Mouse (Mus musculus) G1E-ER4 (cell line): Measurements from ENCODE around the gene Olfr465-ps1. TPM values are rescaled to one million over a fixed set of nuclear protein-coding genes. Genes with fewer than 3 reads are reported as not detected.

ENCODE experiments used
- GATA1 ChIP-seq: IDR thresholded peaks from one replicate; pipeline ENCODE4 v1.8.0; 2012; ENCODE audit warnings: low read length, inconsistent platforms
- polyA plus RNA-seq: library from polyadenylated mRNA; stranded (reverse); fragments of >175 nt; gene quantifications from 2 replicates; pipeline ENCODE4 v1.2.3, GENCODE M21; 2012

The Olfr465-ps1 gene
- polyA plus RNA-seq: not detected in 2 replicates

DNA sequence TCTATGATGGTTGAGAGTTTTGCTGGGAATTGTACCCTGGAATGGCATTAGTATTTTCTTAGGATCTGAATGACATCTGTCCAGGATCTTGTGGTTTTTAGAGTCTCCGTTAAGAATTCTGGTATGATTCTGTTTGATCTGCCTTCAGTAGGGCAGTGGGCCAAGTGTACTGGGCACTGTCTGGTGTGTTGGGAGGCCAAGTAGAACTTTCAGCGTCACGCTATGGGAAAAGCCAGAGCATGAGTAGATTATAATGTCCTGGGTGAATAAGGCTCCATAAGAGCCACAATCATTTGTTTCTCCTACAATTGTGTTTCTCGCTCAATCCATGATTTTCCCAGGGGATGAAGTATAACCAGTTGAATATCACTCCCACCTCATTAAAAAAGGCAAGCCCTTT is at the start of gene Olfr465-ps1:
Gene Olfr465-ps1 (plus strand): TSS at position 301 of the 400 bp plus-strand sequence.
- TF ChIP-seq GATA1: no peak

DNA sequence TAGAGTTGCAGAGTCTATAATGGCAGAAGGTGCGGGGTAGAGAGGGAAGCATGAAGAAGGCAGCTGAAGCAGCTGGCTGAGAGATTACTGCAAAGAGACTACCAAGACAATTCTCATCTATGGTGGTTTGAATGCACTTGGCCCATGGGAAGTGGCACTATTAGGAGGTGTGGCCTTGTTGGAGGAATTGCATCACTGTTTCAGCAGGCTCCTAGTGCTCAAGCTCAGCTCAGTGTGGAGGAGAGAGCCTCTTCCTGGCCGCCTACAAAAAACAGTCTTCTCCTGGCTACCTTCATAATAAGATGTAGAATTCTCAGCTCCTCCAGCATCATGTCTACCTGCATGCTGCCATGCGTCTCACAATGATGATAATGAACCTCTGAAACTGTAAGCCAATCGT is 42.0 kb upstream of the Olfr465-ps1 start:
- TF ChIP-seq GATA1: no peak

DNA sequence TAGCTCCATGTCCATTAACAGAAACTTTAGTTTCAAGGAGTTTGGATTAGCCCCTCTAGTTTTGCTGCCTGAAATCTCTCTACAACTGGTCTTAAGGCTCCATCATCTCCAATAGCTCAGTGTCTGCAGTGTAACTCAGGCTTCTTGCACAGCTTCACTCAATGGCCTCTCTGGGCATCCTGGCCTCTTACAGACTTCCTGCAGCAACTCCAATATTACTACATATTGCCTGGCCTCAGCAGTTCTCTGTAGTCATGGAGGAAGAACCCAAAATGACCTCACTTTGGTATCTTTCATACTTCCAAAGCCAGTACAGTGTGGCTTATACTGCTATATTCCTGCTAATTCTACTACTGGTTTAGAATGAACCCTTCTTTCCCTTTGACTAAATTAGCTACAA is 40.9 kb upstream of the Olfr465-ps1 start:
- no peak for TF ChIP-seq GATA1

DNA sequence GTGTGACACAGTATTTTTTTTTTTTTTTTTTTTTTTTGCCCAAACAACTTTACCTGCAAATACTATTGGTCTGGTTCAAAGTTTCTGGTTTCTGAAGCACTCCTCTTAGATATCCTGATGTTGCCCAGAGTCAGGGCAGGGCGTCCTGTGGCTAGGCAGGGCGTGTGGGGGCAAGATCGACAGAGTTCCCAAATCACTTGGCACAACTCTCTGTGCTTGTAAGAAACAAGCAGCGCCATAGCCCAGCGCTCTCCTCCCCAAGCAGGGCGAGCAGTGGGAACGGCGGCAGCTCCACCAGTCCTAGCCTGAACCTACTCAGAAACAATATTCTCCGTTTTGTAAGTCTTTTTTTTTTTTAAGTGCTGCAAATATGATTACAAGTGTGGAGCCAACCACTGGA is 37.2 kb upstream of the Olfr465-ps1 start:
- no peak for TF ChIP-seq GATA1

DNA sequence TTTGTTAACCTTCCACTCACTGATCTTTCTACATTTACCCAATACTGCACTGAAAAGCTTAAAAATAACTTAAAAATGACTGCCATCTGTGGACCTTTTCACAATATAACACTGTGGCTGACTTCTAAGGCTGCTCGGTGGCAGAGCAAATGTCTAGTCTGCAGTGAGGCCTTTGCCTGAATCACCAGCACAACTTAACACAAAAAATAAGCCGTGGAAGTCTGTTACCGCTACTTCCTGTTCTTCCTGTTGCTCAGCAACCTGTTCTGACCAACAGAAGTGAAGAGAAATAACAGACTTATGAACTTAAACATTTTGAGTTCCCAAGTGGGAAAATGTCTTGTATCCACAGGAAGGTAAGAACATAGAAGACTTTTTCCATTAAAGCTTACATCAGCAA is 36.7 kb upstream of the Olfr465-ps1 start:
- TF ChIP-seq GATA1: no peak

DNA sequence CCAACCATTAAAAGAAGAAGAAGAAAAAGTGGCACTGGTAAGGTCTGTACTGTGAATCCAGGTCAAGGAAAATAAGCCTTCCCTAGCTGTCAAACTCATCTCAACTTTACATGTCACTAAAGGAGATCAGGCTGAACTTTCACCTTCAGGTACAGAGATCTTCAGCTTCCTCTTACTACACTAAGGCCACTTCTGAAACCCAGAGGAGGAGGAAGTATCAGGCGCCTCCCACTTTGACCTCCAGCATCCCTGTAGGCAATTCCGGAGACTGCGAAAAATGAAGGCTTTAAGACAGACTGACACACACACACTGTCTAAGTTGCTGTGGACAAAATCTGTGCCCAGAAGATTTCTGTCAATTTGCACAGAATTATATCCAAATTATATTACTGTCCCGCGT is 25.9 kb upstream of the Olfr465-ps1 start:
- no peak for TF ChIP-seq GATA1

DNA sequence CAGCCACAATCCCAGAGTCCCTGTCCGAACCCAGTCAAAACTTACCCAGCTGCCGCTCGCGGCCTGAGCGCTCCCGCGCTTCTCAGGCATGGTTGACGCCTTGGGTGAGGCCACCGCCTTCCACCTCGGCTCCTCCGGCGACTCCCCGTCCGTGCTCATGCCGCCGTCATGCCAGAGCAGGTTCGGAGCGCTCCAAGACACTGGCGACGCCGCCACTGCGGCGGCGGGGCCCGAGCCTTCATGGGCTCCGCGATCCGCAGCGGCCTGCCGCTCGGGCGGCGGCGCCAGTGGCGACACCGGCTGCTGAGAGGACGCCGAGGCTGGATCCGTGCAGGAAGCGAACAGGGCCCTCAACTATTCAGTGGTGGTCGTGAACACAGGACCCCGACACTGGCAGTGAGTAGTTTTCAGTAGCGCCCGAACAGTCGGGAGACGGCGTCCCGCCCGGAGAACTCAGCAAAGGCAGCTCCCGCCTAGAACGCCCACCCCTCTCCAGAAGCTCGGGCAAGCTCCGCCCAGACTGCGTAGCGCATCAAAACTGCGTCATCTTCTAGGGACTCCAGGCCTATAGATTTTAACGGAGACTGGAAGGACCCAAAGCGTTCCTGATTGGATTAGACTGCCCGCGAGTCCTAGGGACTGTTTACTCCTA is 25.3 kb upstream of the Olfr465-ps1 start, which contains the start of gene Mfsd14b:
Gene Mfsd14b (minus strand): TSS at position 517 of the 652 bp plus-strand sequence.
- TF ChIP-seq GATA1: no peak

DNA sequence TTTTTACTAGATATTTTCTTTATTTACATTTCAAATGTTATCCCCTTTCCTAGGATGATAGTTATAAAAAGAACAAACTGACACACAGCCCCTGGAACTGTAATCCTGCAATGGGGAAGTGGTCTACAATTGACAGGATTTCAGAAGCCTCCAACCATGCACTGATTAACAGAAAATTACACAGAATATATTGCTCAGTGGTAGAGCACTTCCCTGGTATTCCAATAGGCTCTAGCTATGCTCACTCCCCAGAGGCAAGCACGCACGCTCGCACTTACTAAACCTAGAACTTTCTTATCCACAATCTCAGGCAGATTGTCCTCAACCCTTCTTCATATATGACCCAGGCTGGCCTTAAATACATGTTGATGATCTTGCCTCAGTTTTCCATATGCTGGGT is 24.6 kb upstream of the Olfr465-ps1 start:
- no peak for TF ChIP-seq GATA1

DNA sequence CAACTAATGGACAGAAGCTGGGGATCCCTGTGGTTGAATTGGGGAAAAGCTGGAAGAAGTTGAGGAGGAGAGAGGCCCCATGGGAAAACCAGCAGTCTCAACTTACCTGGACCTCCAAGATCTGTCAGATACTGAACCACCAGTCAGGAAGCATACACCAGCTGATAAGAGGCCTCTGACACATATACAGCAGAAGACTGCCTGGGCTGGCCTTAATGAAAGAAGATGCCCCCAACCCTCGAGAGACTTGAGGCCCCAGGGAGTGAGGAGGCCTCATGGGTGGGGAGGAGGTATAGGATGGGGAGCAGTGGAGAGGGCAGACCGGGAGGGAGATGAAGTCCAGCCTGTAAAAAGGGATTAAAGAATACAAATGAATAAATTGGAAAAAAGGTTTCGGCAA is 16.9 kb upstream of the Olfr465-ps1 start:
- TF ChIP-seq GATA1: no peak

DNA sequence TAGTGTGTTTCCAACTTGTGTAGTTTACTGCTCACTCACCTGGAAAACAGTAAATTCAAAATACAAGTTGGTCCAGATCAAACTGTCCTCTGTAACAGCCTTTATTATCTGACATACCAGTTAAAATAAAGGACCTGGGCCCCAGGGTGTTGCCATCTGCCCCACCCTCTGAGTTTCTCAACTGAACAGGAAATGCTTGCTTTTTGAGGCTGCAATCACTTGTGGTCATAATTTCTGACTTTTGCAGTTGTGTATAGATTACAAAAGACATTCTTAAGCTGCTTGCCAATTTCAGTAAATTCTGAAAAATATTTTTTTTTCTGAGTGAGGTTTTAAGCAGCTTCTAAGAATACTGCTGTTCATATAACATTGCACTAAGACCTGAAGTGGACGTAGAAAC is 15.8 kb upstream of the Olfr465-ps1 start:
- no peak for TF ChIP-seq GATA1

DNA sequence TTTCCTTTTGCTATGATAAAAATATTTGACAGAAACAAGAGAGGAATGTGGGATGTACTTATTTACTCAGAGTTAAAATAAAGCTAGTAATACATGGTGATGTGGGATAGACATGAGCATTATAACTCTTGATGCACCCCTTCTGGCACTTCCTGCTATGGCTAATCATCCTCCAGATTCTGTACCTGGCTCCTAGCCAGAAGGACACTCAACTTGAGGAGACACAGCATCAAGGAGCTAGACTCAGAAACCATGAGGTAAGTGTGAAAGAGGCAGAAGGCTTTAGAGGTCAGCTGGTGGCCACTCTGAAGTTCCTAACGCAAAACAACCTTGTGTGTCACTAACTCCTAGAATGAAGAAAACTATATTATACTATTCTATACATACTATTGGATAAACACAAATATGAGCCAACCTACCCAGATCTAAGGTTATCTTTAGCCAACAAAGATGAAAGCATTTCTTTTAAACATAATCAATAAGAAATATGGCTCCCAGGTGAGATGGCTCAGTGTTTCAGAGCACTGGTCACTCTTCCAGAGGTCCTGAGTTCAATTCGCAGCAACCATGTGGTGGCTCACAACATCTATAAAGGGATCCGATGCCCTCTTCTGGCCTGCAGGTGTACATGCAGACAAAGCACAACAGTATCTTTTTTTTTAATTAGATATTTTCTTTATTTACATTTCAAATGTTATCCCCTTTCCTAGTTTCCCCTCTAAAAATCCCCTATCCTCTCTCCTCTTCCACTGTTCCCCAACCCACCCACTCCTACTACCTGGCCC is 10.6 kb upstream of the Olfr465-ps1 start:
- no peak for TF ChIP-seq GATA1

DNA sequence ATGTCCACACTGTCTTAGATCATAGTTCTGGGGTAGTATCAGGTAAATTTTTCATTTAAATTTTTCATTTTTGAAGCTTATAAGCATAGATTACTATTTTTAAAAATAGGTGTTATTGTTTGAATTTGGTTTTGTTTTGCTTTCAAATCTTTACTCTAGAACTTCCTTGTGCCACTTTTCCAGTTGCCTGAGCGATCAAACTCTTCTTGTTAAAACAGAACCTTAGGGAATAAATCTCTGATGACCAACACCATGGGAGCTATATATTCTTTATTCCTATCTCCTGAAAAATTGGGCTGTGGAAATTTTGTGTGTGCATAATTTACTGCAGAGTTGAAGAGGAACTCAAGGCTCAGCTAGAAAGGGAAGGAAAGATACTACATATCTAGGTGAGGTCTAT is 12.1 kb downstream of the Olfr465-ps1 start, which contains the start of gene Olfr466:
Gene Olfr466 (plus strand): TSS at position 301 of the 400 bp plus-strand sequence.
- no peak for TF ChIP-seq GATA1

DNA sequence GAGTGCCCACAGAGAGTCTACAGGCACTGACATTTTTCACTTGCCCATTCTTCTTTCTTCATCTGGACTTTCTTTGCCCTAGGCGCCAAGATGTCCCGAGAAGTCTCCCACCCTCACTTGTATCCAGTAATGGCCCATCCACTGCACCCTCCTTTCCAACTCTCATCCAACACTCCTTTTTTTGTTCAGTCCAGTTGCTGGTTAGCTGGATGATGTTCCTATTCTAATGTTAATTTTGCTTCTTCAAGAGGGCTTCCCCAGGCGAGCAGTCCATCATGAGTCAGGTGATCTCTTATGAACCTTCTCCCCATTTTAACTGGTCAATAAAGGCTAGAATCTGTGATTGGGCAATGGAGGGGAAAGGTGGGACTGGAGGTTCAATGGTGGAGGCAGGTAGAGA is 36.2 kb downstream of the Olfr465-ps1 start:
- TF ChIP-seq GATA1: no peak

DNA sequence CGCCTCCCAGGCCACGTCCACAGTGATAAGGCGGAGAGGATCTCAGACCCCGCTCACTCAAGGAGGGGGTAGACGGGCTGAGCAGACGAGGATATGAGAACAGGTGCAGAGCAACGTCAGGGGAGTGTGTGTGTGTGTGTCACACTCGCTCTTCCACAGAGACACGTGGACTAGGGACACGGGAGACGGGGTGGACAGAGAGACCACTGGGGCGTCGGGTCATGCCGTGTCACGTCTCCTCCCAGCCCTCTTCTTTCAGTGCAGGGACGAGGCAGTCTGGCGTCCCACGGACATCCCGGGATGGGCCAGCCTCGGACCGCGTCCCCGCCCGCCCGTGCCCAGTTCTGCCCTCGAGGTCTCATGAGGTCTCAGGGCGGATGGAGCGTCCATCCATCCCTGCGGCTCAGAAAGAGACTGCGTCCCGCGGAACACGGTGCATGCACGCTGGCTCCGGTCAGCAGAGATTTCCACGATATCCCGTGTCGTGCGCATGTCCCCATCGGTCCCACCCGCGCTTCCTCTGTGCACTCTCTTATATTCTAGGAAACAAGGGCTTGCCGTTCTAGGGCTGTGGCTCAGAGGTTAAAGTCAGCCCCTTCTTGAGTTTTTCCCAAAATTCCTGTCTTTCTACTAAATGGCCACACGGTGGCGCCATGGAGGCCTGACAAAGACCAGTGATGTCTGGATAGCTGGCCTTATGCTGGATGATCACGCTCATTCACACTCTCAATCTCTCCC is 38.0 kb downstream of the Olfr465-ps1 start:
- no peak for TF ChIP-seq GATA1

DNA sequence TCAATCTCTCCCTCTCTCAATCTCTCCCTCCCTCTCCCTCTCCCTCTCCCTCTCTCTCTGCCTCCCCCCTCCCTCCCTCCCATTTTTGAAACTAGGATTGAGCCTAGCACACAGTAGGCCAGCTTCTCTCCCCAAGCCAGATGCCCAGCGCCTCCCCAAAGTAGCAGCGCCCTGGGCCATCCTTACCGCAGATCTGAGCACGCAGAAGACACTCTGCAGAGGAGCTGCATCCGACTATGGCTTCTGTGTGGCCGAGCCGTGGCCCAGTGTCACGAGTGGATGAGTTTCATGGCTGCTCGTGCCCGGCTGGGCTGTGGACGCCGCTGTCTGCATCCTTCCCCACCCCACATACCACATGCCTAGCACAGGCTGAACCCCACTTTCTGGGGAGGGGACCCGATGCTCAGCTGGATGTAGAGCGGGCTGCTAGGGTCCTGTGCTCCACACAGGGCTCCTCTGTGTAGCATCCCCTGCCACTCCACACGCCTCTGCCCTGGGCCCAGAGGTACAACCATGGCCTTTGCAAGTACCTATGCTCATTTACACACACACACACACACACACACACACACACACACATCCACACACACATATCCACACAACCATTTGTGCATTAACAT is 38.7 kb downstream of the Olfr465-ps1 start:
- TF ChIP-seq GATA1: no peak

Other genes starting within 250 kb of the Olfr465-ps1 start
- not detected in 2 replicates for gene Cntnap3, start 234.1 kb upstream of the Olfr465-ps1 start, polyA plus RNA-seq
- gene Spata31, start 220.7 kb upstream of the Olfr465-ps1 start, polyA plus RNA-seq: not detected in 2 replicates
- not detected in 2 replicates for gene Spata31d1c, start 105.0 kb upstream of the Olfr465-ps1 start, polyA plus RNA-seq
- gene Prss47, start 85.3 kb upstream of the Olfr465-ps1 start, polyA plus RNA-seq: not detected in 2 replicates
- gene Mfsd14b, start 25.1 kb upstream of the Olfr465-ps1 start, polyA plus RNA-seq: 27.0 and 34.6 TPM in 2 replicates
- not detected in 2 replicates for gene Olfr466, start 12.2 kb downstream of the Olfr465-ps1 start, polyA plus RNA-seq
- not detected in 2 replicates for gene Nlrp4f, start 67.9 kb downstream of the Olfr465-ps1 start, polyA plus RNA-seq
- gene Gm10775, start 121.5 kb downstream of the Olfr465-ps1 start, polyA plus RNA-seq: 0.06 and 0.18 TPM in 2 replicates
- gene Zfp369, start 140.7 kb downstream of the Olfr465-ps1 start, polyA plus RNA-seq: 3.2 and 3.5 TPM in 2 replicates